Mouse (Mus musculus) intestine, embryonic 14.5 days (tissue): ENCODE data around the gene Tifab. TPM values are rescaled to one million over a fixed set of nuclear protein-coding genes. Genes with fewer than 3 reads are reported as not detected.

Experiments used
- ATAC-seq: fragments of 200-750 bp; cut with Nextera tagmentation; replicated peaks from 2 replicates; pipeline ENCODE4 v1.8.0; 2017; ENCODE audit warnings: low read depth, moderate number of reproducible peaks, moderate TSS enrichment, moderate library complexity; ENCODE audit not compliant: low FRiP score, low TSS enrichment
- DNase-seq: peaks from one replicate; pipeline ENCODE4 v3.0.0-alpha.2; 2018; ENCODE audit warnings: low spot score
- H3K27ac ChIP-seq: fragments of 300-500 bp; sonication (generic); 2 replicates; pipeline ENCODE4 v1.5.1; 2014; ENCODE audit warnings: low read depth, mild to moderate bottlenecking, control low read depth
- H3K27me3 ChIP-seq: fragments of 300-500 bp; sonication (generic); replicated peaks from 2 replicates; pipeline ENCODE4 v1.6.1; 2014; ENCODE audit warnings: low read length, control low read depth; ENCODE audit not compliant: control insufficient read depth, insufficient read depth
- H3K36me3 ChIP-seq: fragments of 300-500 bp; sonication (generic); 2 replicates; pipeline ENCODE4 v1.6.1; 2014; ENCODE audit warnings: low read length, control low read depth; ENCODE audit not compliant: control insufficient read depth, insufficient read depth
- H3K4me1 ChIP-seq: fragments of 300-500 bp; sonication (generic); replicated peaks from 2 replicates; pipeline ENCODE4 v1.6.1; 2014; ENCODE audit warnings: low read length, control low read depth, mixed read lengths; ENCODE audit not compliant: control insufficient read depth, insufficient read depth
- H3K4me2 ChIP-seq: fragments of 300-500 bp; sonication (generic); 2 replicates; pipeline ENCODE4 v1.6.1; 2014; ENCODE audit warnings: low read length
- H3K4me3 ChIP-seq: fragments of 300-500 bp; sonication (generic); 2 replicates; pipeline ENCODE4 v1.5.1; 2014; ENCODE audit warnings: low read depth, low read length, control low read depth, mixed read lengths
- H3K9ac ChIP-seq: fragments of 300-500 bp; sonication (generic); 2 replicates; pipeline ENCODE4 v1.6.1; 2014; ENCODE audit warnings: mild to moderate bottlenecking, low read length
- H3K9me3 ChIP-seq: fragments of 300-500 bp; sonication (generic); 2 replicates; pipeline ENCODE4 v1.6.1; 2016; ENCODE audit warnings: low read length, control low read depth; ENCODE audit not compliant: control insufficient read depth
- WGBS: fragments of 180-500 bp; shearing (Covaris S2); extraction: QIAGEN DNeasy Blood & Tissue Kit; methylation state at CpG from one replicate; pipeline ENCODE4 v1.1.7; 2014; 5-methylcytosine and 5-hydroxymethylcytosine counted together
- polyA plus RNA-seq: library from polyadenylated mRNA; unstranded; fragments of >200 nt; fragmentation: Nextera tagmentation; extraction: Ambion mirVana; gene quantifications from 2 replicates; pipeline ENCODE4 v1.2.1, GENCODE M21; 2014

Tifab gene
- polyA plus RNA-seq = 1.6 and 1.8 TPM in 2 replicates

GRCm38 (mm10) chr13:56178416-56179035 is at the start of gene Tifab:
TSS of gene Tifab (minus strand) at chr13:56178885.
- Histone ChIP-seq H3K9ac (no peak within 1 kb of the TSS), H3K9me3 (no peaks in the 10 kb centered on the region), H3K27me3 (no peaks in the 10 kb centered on the region), H3K4me2 (no peak within 1 kb of the TSS), H3K27ac (no peak within 1 kb of the TSS), H3K36me3 (no peaks in the 10 kb centered on the region), H3K4me3 (no peak within 1 kb of the TSS), H3K4me1 (peaks cover 10% of the 10 kb centered on the region)
- 89% methylated on average over 16 of the region's 16 CpGs for WGBS
- DNase-seq (no peak), ATAC-seq (no peak)

GRCm38 (mm10) chr13:56226175-56226954 is 47.7 kb upstream of the Tifab start:
- Histone ChIP-seq H3K4me2 (no peak overlapping the region), H3K36me3 (no peaks in the 10 kb centered on the region), H3K4me1 (peaks cover 11% of the 10 kb centered on the region; the same call in 1 of the 2 replicates), H3K4me3 (no peak overlapping the region), H3K9me3 (no peaks in the 10 kb centered on the region), H3K27ac (no peak overlapping the region), H3K9ac (no peak overlapping the region), H3K27me3 (peaks cover 87% of the 10 kb centered on the region)
- ATAC-seq (no peak), DNase-seq (no peak)
- WGBS = 29% methylated on average over 10 of the region's 10 CpGs

GRCm38 (mm10) chr13:56223625-56224024 is 44.9 kb upstream of the Tifab start:
- Histone ChIP-seq H3K27me3 (peaks cover 93% of the 10 kb centered on the region), H3K36me3 (no peaks in the 10 kb centered on the region), H3K4me2 (no peak overlapping the region), H3K27ac (no peak overlapping the region), H3K4me1 (peaks cover 17% of the 10 kb centered on the region; the same call in 1 of the 2 replicates), H3K9me3 (no peaks in the 10 kb centered on the region), H3K9ac (no peak overlapping the region), H3K4me3 (no peak overlapping the region)
- DNase-seq (no peak), ATAC-seq (no peak)
- WGBS = 4% methylated on average over 21 of the region's 21 CpGs

- Histone ChIP-seq H3K27ac (no peak overlapping the region), H3K4me3 (no peak overlapping the region), H3K4me2 (no peak overlapping the region), H3K9me3 (no peaks in the 10 kb centered on the region), H3K27me3 (peaks cover 91% of the 10 kb centered on the region), H3K9ac (no peak overlapping the region), H3K4me1 (peaks cover 17% of the 10 kb centered on the region; the same call in 1 of the 2 replicates), H3K36me3 (no peaks in the 10 kb centered on the region)
- no peak for DNase-seq
- WGBS = 6% methylated on average over 4 of the region's 4 CpGs
- ATAC-seq = no peak
Measured at GRCm38 (mm10) chr13:56222849-56223246, 44.2 kb upstream of the Tifab start.

- ATAC-seq (no peak; the same call in 1 of the 2 replicates), DNase-seq (peak; percentile 66)
- no peaks in the 10 kb centered on the region for H3K36me3 ChIP-seq
- WGBS = 2% methylated on average over 50 of the region's 50 CpGs
- H3K9ac ChIP-seq = no peak overlapping the region
- peak overlapping the region; percentile 34 for H3K4me3 ChIP-seq
- H3K9me3 ChIP-seq = no peaks in the 10 kb centered on the region
- H3K27me3 ChIP-seq = peaks cover 86% of the 10 kb centered on the region
- H3K4me1 ChIP-seq = peaks cover 17% of the 10 kb centered on the region; the same call in 1 of the 2 replicates
- H3K4me2 ChIP-seq = peak overlapping the region; percentile 73
- no peak overlapping the region for H3K27ac ChIP-seq
Measured at GRCm38 (mm10) chr13:56221995-56222848, 43.5 kb upstream of the Tifab start.

- H3K27me3 ChIP-seq = peaks cover 86% of the 10 kb centered on the region
- peak overlapping the region; percentile 73 for H3K4me2 ChIP-seq
- WGBS = under 1% methylated on average over 46 of the region's 46 CpGs
- H3K27ac ChIP-seq = no peak overlapping the region
- peaks cover 17% of the 10 kb centered on the region; the same call in 1 of the 2 replicates for H3K4me1 ChIP-seq
- DNase-seq = no peak
- ATAC-seq = peak; percentile 64; the same call in 1 of the 2 replicates
- peak overlapping the region; percentile 35 for H3K9ac ChIP-seq
- peak overlapping the region; percentile 34 for H3K4me3 ChIP-seq
- H3K9me3 ChIP-seq = no peaks in the 10 kb centered on the region
- H3K36me3 ChIP-seq = no peaks in the 10 kb centered on the region
Measured at GRCm38 (mm10) chr13:56221129-56221910, 42.6 kb upstream of the Tifab start.

- no peaks in the 10 kb centered on the region for H3K36me3 ChIP-seq
- no peak overlapping the region for H3K4me3 ChIP-seq
- no peak overlapping the region for H3K27ac ChIP-seq
- WGBS = 49% methylated on average over 9 of the region's 9 CpGs
- H3K4me1 ChIP-seq = peaks cover 17% of the 10 kb centered on the region; the same call in 1 of the 2 replicates
- no peak overlapping the region for H3K9ac ChIP-seq
- ATAC-seq (no peak), DNase-seq (no peak)
- H3K27me3 ChIP-seq = peaks cover 76% of the 10 kb centered on the region
- no peak overlapping the region for H3K4me2 ChIP-seq
- no peaks in the 10 kb centered on the region for H3K9me3 ChIP-seq
Measured at GRCm38 (mm10) chr13:56219254-56219653, 40.6 kb upstream of the Tifab start.

- Histone ChIP-seq H3K27me3 (peaks cover 47% of the 10 kb centered on the region), H3K9me3 (no peaks in the 10 kb centered on the region), H3K9ac (no peak overlapping the region), H3K4me1 (peaks cover 3% of the 10 kb centered on the region; the same call in 1 of the 2 replicates), H3K4me3 (no peak overlapping the region), H3K36me3 (no peaks in the 10 kb centered on the region), H3K4me2 (no peak overlapping the region), H3K27ac (no peak overlapping the region)
- DNase-seq (no peak), ATAC-seq (no peak)
- WGBS = 26% methylated on average over 4 of the region's 4 CpGs
Measured at GRCm38 (mm10) chr13:56216090-56216489, 37.4 kb upstream of the Tifab start.
